Mouse (Mus musculus): ENCODE results near the gene Foxl2.

GRCm38 (mm10) chr9:98987131-98987530 lies 32.0 kb downstream of the Foxl2 start:
- no peak for TF ChIP-seq CTCF (IDR thresholded peaks at IDR 0.05; ENCODE audit: low read depth, low read length)
- no peak for TF ChIP-seq POLR2A (IDR thresholded peaks at IDR 0.05; ENCODE audit: borderline replicate concordance, low read depth, low read length)

Measured in bone marrow macrophage, adult 2 months (primary cell).